Mouse (Mus musculus) large intestine, adult 2 months (tissue): ENCODE results near the gene Tkt. TPM values are rescaled to one million over a fixed set of nuclear protein-coding genes. Genes with fewer than 3 reads are reported as not detected.
"Not testable (repeated sequence)": the region's sequence is repeated elsewhere in the genome, so short reads cannot be mapped to it uniquely, and the experiment has no call there.

ENCODE experiments used
- DNase-seq: peaks from one replicate; pipeline ENCODE4 v3.0.0-alpha.2; 2012; ENCODE audit warnings: low read depth, low spot score
- WGBS: fragments of 180-500 bp; shearing (Covaris S2); methylation state at CpG from one replicate; pipeline ENCODE4 v1.1.7; 2018; 5-methylcytosine and 5-hydroxymethylcytosine counted together
- polyA plus RNA-seq: library from polyadenylated mRNA; depleted of rRNA; stranded (reverse); fragments of >200 nt; gene quantifications from 2 replicates; pipeline ENCODE4 v1.2.3, GENCODE M21; 2012

The Tkt gene
- polyA plus RNA-seq, 1 experiment, result 430 TPM

- WGBS, result 26% methylated on average over 10 of the region's 12 CpGs
- DNase-seq, result not testable (repeated sequence)
Observed at GRCm38 (mm10) chr14:30577303-30578062, 29.3 kb downstream of the Tkt start.

DNA sequence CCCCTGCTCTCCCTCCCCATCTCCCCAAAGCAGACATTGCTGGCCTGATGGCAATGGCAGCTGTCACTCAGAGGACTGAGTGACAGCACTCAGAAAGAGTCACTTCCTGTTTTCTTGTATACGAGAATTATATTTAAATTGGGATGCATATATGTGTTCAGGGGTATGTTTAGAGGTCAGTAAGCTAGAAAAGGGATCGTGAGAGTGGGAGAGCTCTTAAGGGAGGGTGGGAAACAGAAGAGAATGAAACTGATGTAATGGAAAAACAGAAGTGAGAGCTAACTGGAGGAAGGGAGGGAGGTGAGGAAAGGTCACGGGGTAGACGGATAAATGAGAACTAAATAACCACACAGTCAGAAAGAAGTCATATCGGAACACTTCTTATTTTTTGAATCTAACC lies 31.0 kb downstream of the Tkt start:
- DNase-seq, result no peak
- 75% methylated on average over 5 of the region's 5 CpGs for WGBS

GRCm38 (mm10) chr14:30579882-30580281 lies 31.7 kb downstream of the Tkt start:
- WGBS, result 45% methylated on average over 5 of the region's 5 CpGs
- no peak for DNase-seq

- DNase-seq, result no peak
- 76% methylated on average over 1 of the region's 1 CpGs for WGBS
Observed at GRCm38 (mm10) chr14:30581238-30581637, 33.1 kb downstream of the Tkt start.

DNA sequence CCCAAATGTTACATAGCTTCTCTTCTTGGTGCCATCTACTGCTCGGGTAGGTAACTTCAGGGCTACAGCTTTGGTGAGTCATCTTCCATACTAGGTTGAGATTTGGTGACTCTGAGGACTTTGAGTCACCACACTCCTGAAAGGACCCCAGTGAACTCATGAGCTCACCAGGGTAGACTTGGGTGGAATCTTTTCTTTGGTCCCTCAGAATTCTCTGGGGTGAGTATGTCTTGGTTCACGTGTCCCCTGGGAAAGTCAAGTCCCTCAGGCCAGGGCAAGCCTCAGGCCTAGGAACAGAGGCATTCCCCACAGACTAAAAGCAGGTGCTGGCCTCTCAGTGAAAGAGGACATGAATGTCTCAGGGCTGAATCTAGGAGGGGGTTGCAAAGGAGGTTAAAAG lies 35.9 kb downstream of the Tkt start:
- DNase-seq, result no peak
- WGBS, result 61% methylated on average over 2 of the region's 2 CpGs

GRCm38 (mm10) chr14:30584497-30585251 lies 36.5 kb downstream of the Tkt start:
- WGBS, result 58% methylated on average over 19 of the region's 19 CpGs

GRCm38 (mm10) chr14:30585323-30585722 lies 37.2 kb downstream of the Tkt start:
- DNase-seq, result no peak
- 57% methylated on average over 5 of the region's 5 CpGs for WGBS

More at GRCm38 (mm10) chr14:30584497-30585251, 36.5 kb downstream of the Tkt start:
- no peak for DNase-seq

- DNase-seq, result no peak
- 25% methylated on average over 7 of the region's 7 CpGs for WGBS
Observed at GRCm38 (mm10) chr14:30586780-30587461, 38.8 kb downstream of the Tkt start.

DNA sequence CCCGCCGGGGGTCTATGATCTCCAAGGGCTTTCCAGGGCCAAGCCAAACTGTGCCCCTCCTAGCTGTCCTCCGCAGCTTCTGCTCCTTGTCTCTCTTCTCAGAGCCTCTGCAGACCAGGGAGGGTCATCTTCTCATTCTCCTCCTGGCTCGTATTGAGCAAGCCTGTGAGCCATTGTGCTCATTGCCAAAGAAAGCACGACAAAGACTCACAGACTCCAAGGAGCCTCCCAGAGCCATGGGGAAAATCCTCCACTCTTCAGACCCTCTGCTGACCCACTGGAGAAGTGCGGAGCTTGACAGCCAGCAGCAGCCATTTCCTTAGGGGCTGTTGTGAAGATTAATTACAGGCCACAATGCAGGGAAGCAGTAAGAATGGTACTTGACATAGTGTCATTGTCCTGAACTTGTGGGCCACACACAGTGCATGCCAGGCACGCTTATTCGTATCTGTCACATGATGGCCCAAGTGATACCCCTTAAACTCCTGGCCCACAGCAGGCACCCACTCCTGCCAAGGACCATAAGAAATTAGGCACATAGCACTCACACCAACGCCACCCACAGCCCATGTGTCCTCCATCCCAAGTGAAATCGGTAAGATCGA lies 42.0 kb downstream of the Tkt start:
- WGBS, result 83% methylated on average over 11 of the region's 11 CpGs
- DNase-seq, result no peak

- 68% methylated on average over 7 of the region's 7 CpGs for WGBS
- DNase-seq, result no peak
Observed at GRCm38 (mm10) chr14:30590918-30591317, 42.8 kb downstream of the Tkt start.

GRCm38 (mm10) chr14:30591417-30591816 lies 43.3 kb downstream of the Tkt start:
- no peak for DNase-seq
- 4% methylated on average over 6 of the region's 6 CpGs for WGBS

DNA sequence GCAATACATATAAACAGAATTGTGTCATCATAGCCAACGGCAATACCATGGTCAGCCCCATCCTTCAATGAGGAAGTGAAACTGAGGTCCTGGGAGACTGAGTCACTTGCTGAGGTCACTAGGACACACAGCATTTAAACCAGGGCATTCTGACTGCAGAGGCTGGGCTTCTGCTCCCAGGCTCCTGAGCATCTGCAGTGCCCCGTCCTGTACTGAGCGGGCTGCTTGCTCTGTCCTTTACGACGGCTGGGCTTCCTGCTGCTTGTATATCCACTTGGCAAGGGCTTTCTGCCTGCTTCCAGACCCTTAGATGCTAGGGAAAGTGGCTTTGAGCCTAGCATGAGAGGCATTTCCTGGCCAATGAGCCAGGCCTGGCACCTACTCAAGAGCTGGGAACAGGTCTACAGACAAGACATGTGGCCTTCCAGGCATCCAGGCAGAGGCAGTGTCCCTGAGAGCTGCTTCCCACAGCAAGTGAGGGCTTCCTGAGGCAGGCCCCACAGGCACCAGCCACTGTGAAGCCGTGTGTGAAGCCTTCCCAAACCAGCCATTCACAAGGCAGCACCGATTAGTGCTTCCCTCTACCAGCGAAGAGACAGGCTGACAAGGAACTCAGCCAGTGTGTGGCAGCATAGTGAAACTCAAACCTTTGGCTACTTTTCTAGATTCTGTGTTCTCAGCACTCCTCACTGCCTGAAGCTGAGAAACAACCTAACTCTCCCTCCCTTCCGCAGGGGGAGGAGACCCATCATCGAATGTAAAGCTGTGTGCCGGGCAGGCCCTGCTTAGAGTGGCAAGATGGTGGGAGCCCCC lies 45.3 kb downstream of the Tkt start:
- 33% methylated on average over 11 of the region's 11 CpGs for WGBS
- DNase-seq, result no peak

DNA sequence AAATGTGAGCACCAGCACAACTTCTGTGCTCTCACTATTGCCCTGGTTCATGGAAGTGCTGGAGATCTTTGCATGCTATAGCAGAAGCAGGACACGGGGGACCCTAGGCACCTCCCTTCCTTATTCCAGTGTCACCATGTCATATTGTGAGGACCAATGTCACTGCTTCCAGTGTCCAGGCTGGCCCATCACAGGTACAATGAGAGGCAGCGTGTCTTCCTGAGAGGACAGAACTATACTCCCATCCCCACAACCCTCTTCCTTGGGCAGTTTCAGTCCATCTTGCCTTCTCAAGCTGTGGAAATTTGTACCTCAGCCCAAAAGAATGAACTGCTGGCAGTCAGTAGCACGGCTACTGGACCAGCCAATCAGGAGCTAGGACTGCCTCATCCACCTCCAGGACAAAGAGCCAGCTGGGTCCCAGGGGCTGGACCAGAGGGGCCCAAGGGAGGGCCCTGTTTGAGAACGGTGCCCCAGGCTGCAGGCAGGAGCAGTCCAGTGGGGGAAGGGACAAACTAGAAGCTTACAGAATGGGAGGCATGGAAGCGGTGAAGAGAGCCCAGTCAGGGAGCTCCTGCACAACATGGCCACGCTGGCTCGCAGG lies 46.0 kb downstream of the Tkt start:
- 65% methylated on average over 7 of the region's 7 CpGs for WGBS
- no peak for DNase-seq

DNA sequence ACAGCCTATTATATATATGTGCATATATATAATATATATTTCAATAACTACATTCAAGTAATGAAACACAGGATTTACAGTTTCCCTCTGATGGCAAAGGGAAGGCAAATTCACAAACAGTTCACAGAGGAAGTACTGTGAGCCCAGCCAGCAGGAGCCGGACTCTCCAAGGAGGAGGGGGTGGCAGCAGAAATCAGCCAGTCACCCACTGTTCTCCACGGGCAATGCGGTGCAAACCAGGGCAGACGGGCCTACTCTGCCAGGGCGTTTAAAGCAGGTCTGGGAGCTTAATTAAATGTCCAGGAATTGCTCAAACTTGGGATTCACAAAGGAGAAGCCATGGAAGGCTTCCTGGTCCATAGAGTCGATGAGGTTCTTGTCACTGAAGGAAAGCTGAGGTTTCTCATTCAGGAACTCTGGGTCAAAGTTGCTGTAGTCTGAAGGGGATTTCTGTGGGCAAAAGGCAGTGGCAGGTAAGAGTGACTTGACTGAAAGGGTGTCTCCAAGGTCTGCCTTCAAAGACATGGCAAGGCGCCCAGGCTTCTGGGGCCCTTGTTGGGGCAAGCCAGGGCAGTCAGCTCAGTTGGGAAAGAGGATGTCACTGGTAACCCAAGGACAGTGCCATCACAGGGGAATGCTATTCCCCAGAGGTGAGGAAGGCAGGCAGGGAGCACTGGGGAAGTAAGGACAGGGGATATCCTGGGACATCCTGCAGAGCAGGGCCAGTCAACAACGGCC lies 47.6 kb downstream of the Tkt start:
- WGBS, result 65% methylated on average over 8 of the region's 8 CpGs
- no peak for DNase-seq

- WGBS, result 22% methylated on average over 3 of the region's 3 CpGs
- no peak for DNase-seq
Observed at GRCm38 (mm10) chr14:30596407-30596806, 48.2 kb downstream of the Tkt start.

DNA sequence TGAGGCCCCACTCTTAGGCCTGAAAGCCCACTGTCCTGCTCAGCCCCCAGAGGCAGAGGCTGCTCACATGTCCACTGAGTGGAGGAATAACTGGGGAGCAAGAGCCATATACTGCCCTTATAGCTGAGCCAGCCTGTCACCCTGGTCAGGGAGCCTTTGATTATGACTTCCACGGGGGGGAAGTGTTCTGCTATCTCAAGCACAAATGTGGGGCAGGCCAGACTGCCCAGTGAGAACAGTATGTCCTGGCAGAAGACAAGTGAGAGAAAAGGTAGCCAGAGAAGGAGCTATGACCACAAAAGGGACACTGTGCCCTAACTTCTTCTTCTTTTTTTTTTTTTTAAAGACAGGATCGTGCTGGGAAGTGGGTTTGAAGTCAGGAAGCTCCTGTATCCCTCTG lies 49.0 kb downstream of the Tkt start:
- DNase-seq, result no peak
- WGBS, result 38% methylated on average over 2 of the region's 2 CpGs

GRCm38 (mm10) chr14:30606817-30607216 lies 58.7 kb downstream of the Tkt start:
- DNase-seq, result no peak
- WGBS, result 83% methylated on average over 5 of the region's 5 CpGs

DNA sequence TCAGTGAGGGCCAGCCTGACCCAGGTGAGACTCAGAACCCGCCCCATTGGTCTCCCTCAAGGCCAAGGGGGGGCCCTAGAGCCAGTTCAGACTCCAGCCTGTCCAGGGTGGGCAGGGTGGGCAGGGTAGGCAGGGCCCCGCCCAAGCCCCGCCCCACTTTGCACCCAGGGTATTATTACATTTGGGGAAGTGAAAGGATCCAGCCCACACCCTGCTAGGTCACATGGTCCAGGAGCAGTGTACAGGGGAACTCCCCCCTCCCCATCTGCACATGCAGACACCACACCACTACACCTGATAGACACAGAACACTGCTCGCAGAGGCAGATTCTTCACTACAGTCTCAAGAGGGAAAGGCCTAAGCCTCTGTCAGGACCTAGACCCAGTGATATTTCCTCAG lies 59.5 kb downstream of the Tkt start:
- DNase-seq, result no peak
- 56% methylated on average over 4 of the region's 4 CpGs for WGBS
